Mouse (Mus musculus) CD8-positive naive resting alpha-beta T cell, adult 57 days (primary cell): ENCODE measurements around the gene Chmp5. TPM values are rescaled to one million over a fixed set of nuclear protein-coding genes. Genes with fewer than 3 reads are reported as not detected.

ENCODE experiments used
- total RNA-seq: library from RNA; stranded (reverse); gene quantifications from one replicate; pipeline ENCODE4 v1.2.4, GENCODE M21; 2023

Gene Chmp5
- total RNA-seq, result 25.7 TPM

GRCm38 (mm10) chr4:40948160-40948708 lies at the start of gene Chmp5, which contains the start of gene Bag1:
Gene Chmp5, plus strand, starts transcription at chr4:40948407.
Gene Bag1, minus strand, starts transcription at chr4:40948294.

DNA sequence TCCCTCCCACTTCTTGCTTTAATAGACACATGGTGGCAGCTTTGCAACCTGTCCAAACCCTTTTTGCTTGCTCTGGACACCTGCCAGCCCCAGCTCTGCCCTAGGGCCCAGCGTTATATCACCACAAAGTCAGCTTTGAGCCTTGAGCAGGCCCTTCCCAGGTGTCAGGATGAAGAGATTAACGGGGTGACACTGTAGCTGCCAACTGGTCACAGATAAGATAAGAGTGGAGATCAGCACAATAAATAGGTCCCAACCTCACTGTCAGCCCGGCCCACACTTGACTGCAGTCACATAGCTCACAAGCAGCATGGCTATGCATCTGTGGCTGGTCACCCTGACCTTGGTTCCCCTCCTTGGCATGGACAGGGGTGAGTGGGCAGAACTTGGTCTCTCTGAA lies 28.4 kb upstream of the Chmp5 start, which contains the start of gene Spink4:
Spink4 (plus strand) TSS at position 268 of the 400 bp plus-strand sequence.

DNA sequence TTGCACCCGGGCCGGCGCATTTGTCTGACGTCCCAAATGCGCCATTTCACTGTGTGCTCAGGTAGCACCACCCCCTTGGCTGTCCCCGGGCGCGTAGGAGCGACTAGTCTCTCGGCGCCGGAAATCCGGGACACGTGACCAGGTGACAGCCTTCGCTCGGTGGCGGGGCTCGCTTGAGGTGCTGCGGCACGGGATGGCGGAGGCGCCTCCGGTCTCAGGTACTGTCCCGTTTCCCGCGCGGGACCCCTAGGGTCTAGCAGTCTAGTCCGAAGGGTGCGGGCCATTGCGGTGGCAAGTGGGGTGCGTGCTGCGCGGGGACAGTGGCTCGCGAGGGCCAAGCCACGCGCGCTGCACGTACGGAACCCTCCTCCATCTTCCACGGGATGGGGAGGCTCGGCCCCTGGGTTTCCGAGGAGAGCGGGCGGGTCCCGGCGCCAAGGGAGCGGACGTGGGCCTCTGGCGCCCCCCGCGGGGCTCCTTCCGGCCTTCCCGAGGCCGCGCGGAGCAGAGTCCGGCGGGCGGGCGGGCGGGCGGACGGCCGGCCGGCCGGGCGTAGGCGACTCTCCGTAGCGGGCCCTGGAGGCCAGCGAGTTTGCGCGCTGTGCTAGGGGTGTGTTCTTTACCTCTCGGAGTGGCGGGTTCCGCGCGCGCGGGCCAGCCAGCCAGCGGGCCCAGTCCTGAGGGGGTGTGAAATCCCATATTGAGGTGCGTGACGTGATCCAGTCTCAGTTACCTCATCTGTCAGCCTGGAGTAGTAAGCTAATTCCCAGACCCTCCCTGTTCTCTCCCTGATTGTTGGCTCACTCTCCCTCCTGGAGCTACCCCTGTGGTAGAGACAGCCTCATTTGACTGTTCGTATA lies 22.9 kb downstream of the Chmp5 start, which contains the start of gene Nfx1:
Nfx1 (plus strand) TSS at position 65 of the 860 bp plus-strand sequence.

Other genes with a start within 250 kb of the Chmp5 start
- 25.0 TPM for gene Aptx, start 245.2 kb upstream of the Chmp5 start, total RNA-seq
- gene Dnaja1, start 226.3 kb upstream of the Chmp5 start, total RNA-seq, result 574 TPM
- gene Smu1, start 190.5 kb upstream of the Chmp5 start, total RNA-seq, result 62.4 TPM
- gene B4galt1, start 94.4 kb upstream of the Chmp5 start, total RNA-seq, result 77.8 TPM
- not detected for gene Spink4, start 28.4 kb upstream of the Chmp5 start, total RNA-seq
- 68.1 TPM for gene Bag1, start 113 bp upstream of the Chmp5 start, total RNA-seq
- gene Nfx1, start 22.5 kb downstream of the Chmp5 start, total RNA-seq, result 90.5 TPM
- gene Aqp7, start 99.7 kb downstream of the Chmp5 start, total RNA-seq, result not detected
- gene Aqp3, start 149.8 kb downstream of the Chmp5 start, total RNA-seq, result 65.0 TPM
- 74.9 TPM for gene Nol6, start 176.0 kb downstream of the Chmp5 start, total RNA-seq
- 66.4 TPM for gene Ube2r2, start 187.3 kb downstream of the Chmp5 start, total RNA-seq